Mouse (Mus musculus) cerebellum, adult 11 months (tissue): ENCODE measurements around the gene L1td1.

Experiments used
- DNase-seq: peaks from one replicate; pipeline ENCODE4 v3.0.0; 2022

Gene L1td1

GRCm38 (mm10) chr4:98743209-98743905 lies 16.8 kb downstream of the L1td1 start:
- no peak for DNase-seq

DNA sequence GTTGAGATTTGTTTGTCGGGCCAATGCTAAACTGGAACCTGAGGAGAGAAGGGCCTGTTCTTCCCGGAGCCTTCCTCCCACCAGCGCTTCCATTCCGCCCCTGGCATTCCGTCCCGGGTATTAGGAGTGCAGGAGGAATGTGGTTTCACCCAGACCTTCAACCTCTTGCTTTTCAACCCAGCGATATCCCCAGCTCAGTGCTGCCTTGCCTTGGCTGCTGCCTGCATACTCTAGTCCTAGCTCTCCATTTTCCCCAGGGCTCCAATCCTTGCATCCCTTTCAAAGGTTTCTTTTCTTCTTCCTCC lies 17.3 kb downstream of the L1td1 start:
- DNase-seq: no peak

DNA sequence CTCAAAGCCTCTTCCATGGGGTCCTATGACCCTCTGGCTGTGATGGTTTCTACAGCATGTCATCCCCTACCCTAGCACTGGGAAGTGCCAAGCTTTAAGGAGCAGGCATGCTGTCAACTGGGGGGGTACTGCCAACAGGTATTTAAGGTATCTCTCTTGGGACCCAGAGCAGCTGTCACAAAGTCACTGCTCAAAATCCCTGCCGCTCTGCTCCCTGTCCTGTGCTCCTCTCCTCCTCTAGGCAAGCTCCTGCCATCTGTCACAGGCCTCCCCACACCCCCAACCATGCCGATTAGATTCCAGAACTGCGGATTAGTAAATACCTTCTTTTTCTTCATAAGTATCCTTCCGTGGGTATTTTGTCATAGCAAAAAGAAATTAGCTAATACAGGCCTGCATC lies 27.9 kb downstream of the L1td1 start:
- peak; percentile 33 for DNase-seq

DNA sequence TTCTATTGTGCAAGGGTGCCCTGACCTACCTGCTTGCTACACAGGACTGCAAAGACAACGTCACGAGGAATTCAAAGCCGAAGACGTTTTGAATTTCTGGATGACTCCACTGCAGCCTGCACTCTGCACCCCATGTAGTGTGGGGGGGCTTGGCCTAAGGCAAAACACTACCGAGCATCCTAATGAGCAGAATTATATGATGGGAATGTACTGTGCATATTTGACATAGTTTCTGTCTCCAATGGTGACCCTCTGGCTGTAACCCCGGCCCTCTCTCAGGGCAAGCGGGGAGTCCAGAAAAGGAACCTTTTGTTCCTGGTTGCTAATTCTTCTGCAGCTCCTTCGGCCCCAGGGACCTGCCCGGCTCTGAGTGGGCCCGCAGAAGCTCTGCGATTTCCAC lies 29.6 kb downstream of the L1td1 start:
- DNase-seq: no peak

GRCm38 (mm10) chr4:98758012-98758821 lies 31.7 kb downstream of the L1td1 start:
- DNase-seq: no peak

- no peak for DNase-seq
These were observed 32.5 kb downstream of the L1td1 start for GRCm38 (mm10) chr4:98758872-98759518.

- no peak for DNase-seq
These were observed 40.9 kb downstream of the L1td1 start for GRCm38 (mm10) chr4:98767134-98768133.

- no peak for DNase-seq
These were observed 47.3 kb downstream of the L1td1 start for GRCm38 (mm10) chr4:98773785-98774184.

DNA sequence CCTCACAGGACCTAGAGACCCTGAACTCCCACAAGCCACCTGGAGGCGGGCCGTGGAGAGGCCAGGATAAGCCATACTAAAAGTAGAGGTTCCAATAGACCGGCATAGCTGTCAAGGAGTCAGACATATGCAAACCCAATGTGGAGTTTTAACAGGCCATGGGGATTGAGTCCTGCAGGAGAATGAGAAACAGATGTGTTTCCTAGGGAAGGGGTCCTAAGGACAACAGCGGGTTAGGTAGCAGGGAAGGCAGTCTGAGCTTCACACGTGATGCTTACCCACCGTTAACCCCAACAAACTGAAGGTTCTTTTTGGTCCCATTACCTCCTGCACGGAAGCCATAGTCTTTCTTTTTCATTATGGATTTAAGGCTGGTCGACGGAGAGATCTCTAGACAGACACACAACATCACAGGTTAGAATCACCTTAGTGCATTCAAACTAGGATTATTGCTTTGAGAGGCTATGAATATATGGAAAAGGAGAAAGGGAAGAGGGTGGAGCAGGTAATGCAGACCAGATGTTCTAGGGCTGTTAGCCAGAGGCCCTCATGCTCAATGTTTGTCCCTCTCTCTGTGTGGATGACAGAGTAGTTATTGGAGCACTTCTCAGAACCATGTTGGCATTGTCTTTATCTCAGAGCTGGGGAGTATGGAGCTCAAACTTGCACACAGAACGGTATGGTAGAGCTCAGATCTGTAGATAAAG lies 50.3 kb downstream of the L1td1 start:
- DNase-seq: no peak

- DNase-seq: no peak
These were observed 50.9 kb downstream of the L1td1 start for GRCm38 (mm10) chr4:98777464-98777863.

GRCm38 (mm10) chr4:98778219-98778618 lies 51.7 kb downstream of the L1td1 start:
- no peak for DNase-seq

DNA sequence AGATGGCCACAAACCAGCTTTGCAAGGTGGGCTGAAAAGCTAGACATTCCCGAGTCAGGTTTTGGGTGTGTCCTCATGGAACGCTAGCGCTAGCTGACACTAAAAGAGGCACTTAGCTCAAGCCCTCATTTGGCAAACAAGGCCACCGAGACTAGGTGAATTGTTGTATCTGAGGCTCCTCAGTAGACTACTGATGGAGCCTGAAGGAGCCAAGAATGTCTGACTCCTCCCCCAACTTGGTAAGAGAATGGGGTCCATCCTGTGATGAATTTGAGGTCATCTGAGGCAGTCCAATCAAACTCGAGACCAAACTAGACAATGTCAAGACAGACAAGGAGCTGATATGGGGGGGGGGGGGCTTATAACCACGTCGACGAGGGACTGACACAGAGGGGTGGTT lies 59.3 kb downstream of the L1td1 start:
- DNase-seq: no peak

DNA sequence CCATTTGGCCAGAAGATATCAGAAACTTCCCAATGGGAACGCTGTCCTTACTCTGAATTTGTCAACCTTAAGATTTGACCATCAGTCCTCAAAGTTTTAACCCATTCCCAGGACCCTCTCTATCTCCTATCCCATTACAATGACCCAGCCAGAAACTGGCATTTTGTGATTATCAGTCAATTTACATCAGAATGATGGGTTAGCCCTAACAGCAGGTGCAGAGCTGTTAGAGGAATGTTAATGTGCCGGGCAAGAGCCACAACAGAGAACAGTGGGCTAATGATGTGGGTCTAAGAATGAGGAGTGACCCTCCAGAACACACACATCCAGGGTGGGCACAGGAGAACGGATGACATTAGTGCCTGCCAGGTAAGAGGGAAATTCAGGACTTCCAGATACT lies 59.7 kb downstream of the L1td1 start:
- DNase-seq: no peak
